ENCODE assay signal across 17 mouse cellular contexts in genomic region chr13:40706612-40707011, GRCm38 (mm10). TPM values are rescaled to one million over a fixed set of nuclear protein-coding genes. Genes with fewer than 3 reads are reported as not detected.
"Had no signal": no experiment of that assay in that cellular context is flagged by ENCODE, and none has a peak within 500 bp of the region (broad histone marks: within the 10 kb centered on the region; RNA-seq: fewer than 3 reads in every experiment).

No protein-coding gene starts in this region.

- H3K27ac ChIP-seq: liver, embryonic 13.5 days; midbrain, embryonic 12.5 days had no signal

- H3K4me2 ChIP-seq: liver, embryonic 13.5 days; midbrain, embryonic 12.5 days had no signal

- H3K4me1 ChIP-seq: liver, embryonic 13.5 days had no signal

- DNase-seq: kidney, adult 18-20 months; kidney, adult 9 months; kidney, postnatal 14 days; kidney, postnatal 4 days; left cerebral cortex, postnatal 4 days; liver, embryonic 13.5 days; lung, adult 2 months; lung, postnatal 14 days; lung, postnatal 4 days; thymus, adult 18-20 months; thymus, postnatal 25 days had no signal

- H3K36me3 ChIP-seq: liver, embryonic 13.5 days; midbrain, embryonic 12.5 days had no signal

- H3K9me3 ChIP-seq: liver, embryonic 13.5 days; midbrain, embryonic 12.5 days had no signal

- H3K9ac ChIP-seq: liver, embryonic 13.5 days; midbrain, embryonic 12.5 days had no signal

- H3K4me3 ChIP-seq: liver, embryonic 13.5 days; midbrain, embryonic 12.5 days; myocyte had no signal

- ATAC-seq: midbrain, embryonic 16.5 days had no signal

RNA-seq across cellular contexts. Expression of gene Tfap2a, which starts 31.6 kb away (rescaled TPM):
- total RNA-seq: liver, adult 2 months; megakaryocyte-erythroid progenitor cell, adult 5-6 weeks had no signal
- polyA plus RNA-seq: liver, embryonic 13.5 days; liver, embryonic 16.5 days had no signal
